Mouse (Mus musculus) midbrain, embryonic 11.5 days (tissue): ENCODE measurements at regions not wholly inside any gene's neighbourhood (a gene's known extent, or its start where the extent isn't known, plus 50 kb on each side); places are given as distances from the start of the nearest gene placed in this dataset.
"Not testable (repeated sequence)": the region's sequence is repeated elsewhere in the genome, so short reads cannot be mapped to it uniquely, and the experiment has no call there.

Source experiments
- ATAC-seq: fragments of 200-750 bp; cut with Nextera tagmentation; 2 replicates; pipeline ENCODE4 v1.8.0; 2017; ENCODE audit warnings: moderate TSS enrichment, moderate library complexity; ENCODE audit not compliant: low FRiP score
- DNase-seq: peaks from one replicate; pipeline ENCODE4 v3.0.0; 2015; ENCODE audit warnings: low spot score; ENCODE audit errors: missing footprints
- H3K27ac ChIP-seq: fragments of 300-500 bp; sonication (generic); 2 replicates; pipeline ENCODE4 v1.5.1; 2014; ENCODE audit warnings: low read depth, low read length
- H3K27me3 ChIP-seq: fragments of 300-500 bp; sonication (generic); 2 replicates; pipeline ENCODE4 v1.6.1; 2014; ENCODE audit warnings: mild to moderate bottlenecking, low read length, moderate library complexity, mixed read lengths; ENCODE audit not compliant: control insufficient read depth, insufficient read depth
- H3K36me3 ChIP-seq: fragments of 300-500 bp; sonication (generic); 2 replicates; pipeline ENCODE4 v1.6.1; 2014; ENCODE audit warnings: mild to moderate bottlenecking, low read length, moderate library complexity, mixed read lengths; ENCODE audit not compliant: control insufficient read depth, insufficient read depth
- H3K4me1 ChIP-seq: fragments of 300-500 bp; sonication (generic); 2 replicates; pipeline ENCODE4 v1.6.1; 2014; ENCODE audit warnings: low read length; ENCODE audit not compliant: control insufficient read depth, insufficient read depth
- H3K4me2 ChIP-seq: fragments of 300-500 bp; sonication (generic); 2 replicates; pipeline ENCODE4 v1.6.1; 2014; ENCODE audit warnings: mild to moderate bottlenecking, moderate library complexity
- H3K4me3 ChIP-seq: fragments of 300-500 bp; sonication (generic); 2 replicates; pipeline ENCODE4 v1.5.1; 2014; ENCODE audit warnings: low read depth, low read length
- H3K9ac ChIP-seq: fragments of 300-500 bp; sonication (generic); 2 replicates; pipeline ENCODE4 v1.6.1; 2014; ENCODE audit warnings: low read length
- H3K9me3 ChIP-seq: fragments of 300-500 bp; sonication (generic); 2 replicates; pipeline ENCODE4 v1.6.1; 2016; ENCODE audit warnings: low read length; ENCODE audit not compliant: control insufficient read depth
- WGBS: fragments of 180-500 bp; shearing (Covaris S2); extraction: QIAGEN DNeasy Blood & Tissue Kit; methylation state at CpG from one replicate; pipeline ENCODE4 v1.1.7; 2014; 5-methylcytosine and 5-hydroxymethylcytosine counted together

GRCm38 (mm10) chr8:96488741-96489453 lies 600.5 kb upstream of the Got2 start:
- H3K9me3 ChIP-seq = no peaks in the 10 kb centered on the region
- ATAC-seq = peak; percentile 55; the same call in 1 of the 2 replicates
- no peaks in the 10 kb centered on the region for H3K27me3 ChIP-seq
- WGBS = 44% methylated on average over 7 of the region's 7 CpGs
- peak; percentile 86 for DNase-seq
- H3K4me2 ChIP-seq = no peak overlapping the region
- H3K9ac ChIP-seq = no peak overlapping the region
- no peak overlapping the region for H3K27ac ChIP-seq
- H3K36me3 ChIP-seq = no peaks in the 10 kb centered on the region
- H3K4me1 ChIP-seq = peaks cover 3% of the 10 kb centered on the region; the same call in 1 of the 2 replicates
- no peak overlapping the region for H3K4me3 ChIP-seq

- no peak overlapping the region for H3K9ac ChIP-seq
- peak overlapping the region; percentile 11 for H3K4me2 ChIP-seq
- WGBS = 42% methylated on average over 6 of the region's 6 CpGs
- no peaks in the 10 kb centered on the region for H3K9me3 ChIP-seq
- no peaks in the 10 kb centered on the region for H3K27me3 ChIP-seq
- H3K36me3 ChIP-seq = no peaks in the 10 kb centered on the region
- no peak for ATAC-seq
- H3K4me1 ChIP-seq = peaks cover 5% of the 10 kb centered on the region; the same call in 1 of the 2 replicates
- DNase-seq = no peak
- H3K27ac ChIP-seq = no peak overlapping the region
- no peak overlapping the region for H3K4me3 ChIP-seq
These were observed 567.6 kb upstream of the Got2 start for GRCm38 (mm10) chr8:96455915-96456314.

GRCm38 (mm10) chr8:96455336-96455735 lies 567.0 kb upstream of the Got2 start:
- Histone ChIP-seq H3K27me3 (no peaks in the 10 kb centered on the region), H3K27ac (no peak overlapping the region), H3K9me3 (no peaks in the 10 kb centered on the region), H3K9ac (no peak overlapping the region), H3K4me2 (peak overlapping the region; percentile 11), H3K4me3 (no peak overlapping the region), H3K36me3 (no peaks in the 10 kb centered on the region), H3K4me1 (peaks cover 5% of the 10 kb centered on the region; the same call in 1 of the 2 replicates)
- DNase-seq = peak; percentile 85
- 16% methylated on average over 9 of the region's 9 CpGs for WGBS
- ATAC-seq = peak; percentile 52; the same call in 1 of the 2 replicates

DNA sequence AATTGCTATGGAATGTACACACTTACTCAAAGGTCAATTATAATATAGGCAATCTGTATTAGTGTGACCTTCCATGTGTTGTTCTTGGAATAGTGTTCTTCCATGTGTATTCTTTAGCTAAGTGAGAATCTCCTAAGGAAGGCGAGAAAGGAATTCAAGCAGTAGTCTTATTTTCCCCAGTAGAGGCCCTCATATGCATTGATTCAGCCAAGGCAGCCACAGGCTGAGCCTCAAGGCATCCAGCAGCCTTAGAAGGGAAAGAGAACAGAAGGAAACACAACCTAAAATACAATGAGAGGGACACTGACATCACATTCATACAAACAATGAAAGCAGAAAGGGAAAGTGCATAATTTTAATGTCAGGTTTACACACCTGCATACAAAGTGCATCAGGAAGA lies 541.4 kb upstream of the Got2 start:
- no peaks in the 10 kb centered on the region for H3K9me3 ChIP-seq
- 58% methylated on average over 1 of the region's 1 CpGs for WGBS
- H3K4me3 ChIP-seq = no peak overlapping the region
- H3K4me2 ChIP-seq = no peak overlapping the region
- no peaks in the 10 kb centered on the region for H3K27me3 ChIP-seq
- ATAC-seq (no peak), DNase-seq (no peak)
- no peak overlapping the region for H3K9ac ChIP-seq
- H3K4me1 ChIP-seq = no peaks in the 10 kb centered on the region
- H3K36me3 ChIP-seq = no peaks in the 10 kb centered on the region
- H3K27ac ChIP-seq = no peak overlapping the region

GRCm38 (mm10) chr8:96426900-96427299 lies 538.6 kb upstream of the Got2 start:
- H3K27me3 ChIP-seq = no peaks in the 10 kb centered on the region
- no peaks in the 10 kb centered on the region for H3K9me3 ChIP-seq
- H3K4me1 ChIP-seq = no peaks in the 10 kb centered on the region
- DNase-seq (no peak), ATAC-seq (no peak)
- H3K27ac ChIP-seq = no peak overlapping the region
- WGBS = 59% methylated on average over 1 of the region's 1 CpGs
- no peak overlapping the region for H3K4me3 ChIP-seq
- H3K9ac ChIP-seq = no peak overlapping the region
- H3K4me2 ChIP-seq = no peak overlapping the region
- no peaks in the 10 kb centered on the region for H3K36me3 ChIP-seq

- Histone ChIP-seq H3K4me2 (no peak overlapping the region), H3K9ac (no peak overlapping the region), H3K27ac (no peak overlapping the region), H3K27me3 (no peaks in the 10 kb centered on the region), H3K9me3 (no peaks in the 10 kb centered on the region), H3K4me1 (no peaks in the 10 kb centered on the region), H3K4me3 (no peak overlapping the region), H3K36me3 (no peaks in the 10 kb centered on the region)
- WGBS = 68% methylated on average over 1 of the region's 1 CpGs
- DNase-seq (no peak), ATAC-seq (no peak)
These were observed 521.3 kb upstream of the Got2 start for GRCm38 (mm10) chr8:96409601-96410000.

- Histone ChIP-seq H3K4me1 (no peaks in the 10 kb centered on the region), H3K9me3 (no peaks in the 10 kb centered on the region), H3K4me3 (no peak overlapping the region), H3K9ac (no peak overlapping the region), H3K36me3 (no peaks in the 10 kb centered on the region), H3K4me2 (no peak overlapping the region), H3K27ac (no peak overlapping the region), H3K27me3 (no peaks in the 10 kb centered on the region)
- ATAC-seq (no peak), DNase-seq (no peak)
- 89% methylated on average over 15 of the region's 15 CpGs for WGBS
These were observed 516.3 kb upstream of the Got2 start for GRCm38 (mm10) chr8:96404549-96405145.

DNA sequence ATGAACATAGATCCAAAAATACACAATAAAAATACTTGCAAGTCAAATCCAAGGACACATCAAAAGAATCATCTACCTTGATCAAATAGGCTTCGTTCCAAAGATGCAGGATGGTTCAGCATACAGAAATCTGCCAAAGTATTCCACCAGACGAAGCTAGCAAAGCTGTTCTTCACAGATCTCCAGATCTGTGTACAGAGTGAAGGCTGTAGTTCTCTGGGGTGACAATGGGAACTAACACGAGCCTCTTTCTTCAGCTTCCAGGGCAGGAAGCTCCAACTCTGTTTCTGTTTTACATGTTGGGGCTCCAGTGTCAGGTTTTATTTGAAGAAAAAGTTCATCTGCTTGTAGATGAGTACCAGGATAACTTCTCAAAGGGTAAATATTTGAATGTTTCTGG lies 515.3 kb upstream of the Got2 start:
- H3K4me2 ChIP-seq = no peak overlapping the region
- no peak for ATAC-seq
- H3K9ac ChIP-seq = no peak overlapping the region
- WGBS = 78% methylated on average over 3 of the region's 3 CpGs
- H3K27ac ChIP-seq = no peak overlapping the region
- no peak overlapping the region for H3K4me3 ChIP-seq
- H3K4me1 ChIP-seq = no peaks in the 10 kb centered on the region
- H3K9me3 ChIP-seq = no peaks in the 10 kb centered on the region
- DNase-seq = no peak
- H3K27me3 ChIP-seq = no peaks in the 10 kb centered on the region
- H3K36me3 ChIP-seq = no peaks in the 10 kb centered on the region

DNA sequence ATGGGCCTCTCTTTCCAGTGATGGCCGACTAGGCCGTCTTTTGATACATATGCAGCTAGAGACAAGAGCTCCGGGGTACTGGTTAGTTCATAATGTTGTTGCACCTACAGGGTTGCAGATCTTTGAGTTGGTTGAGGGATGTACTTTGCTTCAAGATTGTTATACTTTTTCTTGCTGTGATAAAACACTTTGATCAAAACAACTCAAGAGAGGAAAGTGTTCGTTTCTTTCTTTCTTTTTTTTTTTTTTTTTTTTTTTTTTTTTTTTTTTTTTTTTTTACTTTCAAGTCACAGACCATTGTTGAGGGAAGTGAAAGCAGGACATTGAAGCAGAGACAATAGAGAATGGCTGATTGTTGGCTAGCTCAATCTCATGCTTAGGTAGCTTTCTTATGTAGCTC lies 511.0 kb upstream of the Got2 start:
- ATAC-seq, H3K27ac ChIP-seq, H3K9ac ChIP-seq, H3K4me2 ChIP-seq, H3K9me3 ChIP-seq, H3K36me3 ChIP-seq, H3K4me1 ChIP-seq, DNase-seq, H3K4me3 ChIP-seq, H3K27me3 ChIP-seq: not testable (repeated sequence)
- 89% methylated on average over 4 of the region's 4 CpGs for WGBS
